8 mouse cellular contexts compared by ENCODE assay signal in genomic region chr6:42644912-42645549, GRCm38 (mm10). TPM values are rescaled to one million over a fixed set of nuclear protein-coding genes. Genes with fewer than 3 reads are reported as not detected.
DNase-seq lines count a peak whose midpoint lies in the region; ATAC-seq and TF ChIP-seq lines count a peak whose summit lies in the region.

Gene Tcaf2, minus strand, starts transcription at chr6:42645254.

- H3K4me3 ChIP-seq in ES-E14 (ENCODE audit: insufficient read depth in 1 of 2, low read depth in 1 of 2, low read length in 2 of 2, poor library complexity in 1 of 2, severe bottlenecking in 1 of 2): peak within 1 kb of the TSS; percentile 63 to 85
- H3K4me3 ChIP-seq in forebrain, embryonic 15.5 days: peak within 1 kb of the TSS; percentile 34
- peak within 1 kb of the TSS; percentile 27 for H3K4me3 ChIP-seq in liver, embryonic 15.5 days (replicated peaks)
- H3K4me3 ChIP-seq in neural tube, embryonic 14.5 days (ENCODE audit: low read depth, low read length): peak within 1 kb of the TSS; percentile 36

- H3K36me3 ChIP-seq in ES-E14 (ENCODE audit: control insufficient read depth, insufficient read depth, low read length, poor library complexity, severe bottlenecking): no peaks in the 10 kb centered on the region
- H3K36me3 ChIP-seq in forebrain, embryonic 15.5 days: no peaks in the 10 kb centered on the region
- H3K36me3 ChIP-seq in liver, embryonic 15.5 days (replicated peaks): no peaks in the 10 kb centered on the region
- H3K36me3 ChIP-seq in neural tube, embryonic 14.5 days (ENCODE audit: control insufficient read depth, insufficient read depth, low read length): no peaks in the 10 kb centered on the region

- no peaks in the 10 kb centered on the region for H3K4me1 ChIP-seq in ES-E14 (ENCODE audit: control insufficient read depth in 2 of 2, insufficient read depth in 2 of 2, low read length in 2 of 2, poor library complexity in 1 of 2)
- peaks cover 5% of the 10 kb centered on the region; the same call in 1 of the 2 replicates for H3K4me1 ChIP-seq in forebrain, embryonic 15.5 days
- 0 out of 2 replicates have a peak, but pooled peaks cover 5% of the 10 kb centered on the region for H3K4me1 ChIP-seq in liver, embryonic 15.5 days (replicated peaks)
- H3K4me1 ChIP-seq in neural tube, embryonic 14.5 days (ENCODE audit: control insufficient read depth, insufficient read depth, low read length): no peaks in the 10 kb centered on the region; the same call in 1 of the 2 replicates

- H3K4me2 ChIP-seq in forebrain, embryonic 15.5 days (replicated peaks): peak within 1 kb of the TSS; percentile 45
- H3K4me2 ChIP-seq in liver, embryonic 15.5 days: peak within 1 kb of the TSS; percentile 60
- H3K4me2 ChIP-seq in neural tube, embryonic 14.5 days (ENCODE audit: low read depth, low read length): peak within 1 kb of the TSS; percentile 56

- in situ Hi-C loops in ES-E14 (cut with MboI; ENCODE audit: low sequenced_read_pairs in 2 of 2, unreplicated experiment in 2 of 2): loop anchor here in 1 of 2 experiments (25.0 kb wide), 1 partner anchor 217 kb away; no protein-coding TSS in a partner anchor

- under 1% methylated on average over 23 of the region's 23 CpGs for WGBS in forebrain, embryonic 15.5 days
- WGBS in liver, embryonic 15.5 days (ENCODE audit: insufficient replicate concordance): under 1% methylated on average over 23 of the region's 23 CpGs
- 0% methylated on average over 23 of the region's 23 CpGs for WGBS in neural tube, embryonic 14.5 days

- H3K27ac ChIP-seq in ES-E14 (ENCODE audit: insufficient read depth, low read depth, low read length, poor library complexity, severe bottlenecking): no peak within 1 kb of the TSS
- no peak within 1 kb of the TSS for H3K27ac ChIP-seq in forebrain, embryonic 15.5 days (replicated peaks)
- no peak within 1 kb of the TSS for H3K27ac ChIP-seq in liver, embryonic 15.5 days (replicated peaks)
- H3K27ac ChIP-seq in neural tube, embryonic 14.5 days (ENCODE audit: low read depth, low read length): no peak within 1 kb of the TSS

- no peak within 1 kb of the TSS; the same call in 1 of the 2 replicates for H3K9ac ChIP-seq in ES-E14 (ENCODE audit: insufficient read depth, low read depth, low read length, poor library complexity, severe bottlenecking)
- H3K9ac ChIP-seq in forebrain, embryonic 15.5 days (replicated peaks): no peak within 1 kb of the TSS; the same call in 1 of the 2 replicates
- H3K9ac ChIP-seq in liver, embryonic 15.5 days: no peak within 1 kb of the TSS
- no peak within 1 kb of the TSS; the same call in 1 of the 2 replicates for H3K9ac ChIP-seq in neural tube, embryonic 14.5 days (replicated peaks; ENCODE audit: low read depth, low read length)

- DNase-seq in ES-E14 (ENCODE audit: low read depth, low spot score): peak; percentile 93
- peak; percentile 71 for DNase-seq in cerebellum, adult 11-12 months
- DNase-seq in heart, postnatal 10 days: peak; percentile 92
- peak; percentile 93 to 95 for DNase-seq in kidney, postnatal 4 days
- peak; percentile 81 for DNase-seq in testis, postnatal 14 days (ENCODE audit: low spot score)

- peak; percentile 97 for ATAC-seq in forebrain, embryonic 15.5 days (replicated peaks)
- ATAC-seq in liver, embryonic 15.5 days (ENCODE audit: insufficient read depth): peak; percentile 85
- ATAC-seq in neural tube, embryonic 14.5 days (ENCODE audit: low read depth): peak; percentile 99

- intact Hi-C loops in heart, postnatal 10 days (cut with DNase I): loop anchor here (2.0 to 5.0 kb wide), 2 partner anchors 48 to 418 kb away; no protein-coding TSS in a partner anchor

- no peaks in the 10 kb centered on the region for H3K9me3 ChIP-seq in ES-E14 (ENCODE audit: control insufficient read depth, insufficient read depth, low read depth, low read length)
- H3K9me3 ChIP-seq in forebrain, embryonic 15.5 days: no peaks in the 10 kb centered on the region
- H3K9me3 ChIP-seq in liver, embryonic 15.5 days (replicated peaks): no peaks in the 10 kb centered on the region
- no peaks in the 10 kb centered on the region for H3K9me3 ChIP-seq in neural tube, embryonic 14.5 days (ENCODE audit: control insufficient read depth, low read length)

- H3K27me3 ChIP-seq in forebrain, embryonic 15.5 days: no peaks in the 10 kb centered on the region
- H3K27me3 ChIP-seq in liver, embryonic 15.5 days: no peaks in the 10 kb centered on the region
- H3K27me3 ChIP-seq in neural tube, embryonic 14.5 days (ENCODE audit: control insufficient read depth, insufficient read depth, low read length): no peaks in the 10 kb centered on the region

TF ChIP-seq in ES-E14, 5 proteins besides CTCF, POLR2A, EP300 and RAD21:
- TF ChIP-seq HCFC1 (IDR thresholded peaks at IDR 0.05; ENCODE audit: borderline replicate concordance, insufficient read depth, low read length) (no peak), CHD2 (IDR thresholded peaks at IDR 0.05; ENCODE audit: low read depth, low read length) (no peak), ZNF384 (IDR thresholded peaks at IDR 0.05; ENCODE audit: low read depth, low read length) (no peak), MAFK (IDR thresholded peaks at IDR 0.05; ENCODE audit: insufficient read depth, low read depth, low read length) (no peak)

RNA-seq across cellular contexts. Expression of gene Tcaf2, which starts in this region (rescaled TPM):
- total RNA-seq in ES-E14 (2012; rRNA removed): 2.5 and 3.7 TPM in 2 replicates
- polyA plus RNA-seq in forebrain, embryonic 15.5 days (2015; fragmentation: Nextera tagmentation; extraction: Ambion mirVana): 1.3 and 1.7 TPM in 2 replicates
- total RNA-seq in heart, postnatal 10 days (2021): 1 to 10 TPM; 4.4 to 5.7 TPM
- polyA plus RNA-seq in liver, embryonic 15.5 days (2015; fragmentation: Nextera tagmentation; extraction: Ambion mirVana): 0.15 and 0.23 TPM in 2 replicates
- 0.78 and 0.91 TPM in 2 replicates for polyA plus RNA-seq in neural tube, embryonic 14.5 days (2014; fragmentation: Nextera tagmentation; extraction: Ambion mirVana)

Comparison
In these comparisons a context has a peak if more than half of its experiments do, and no peak if none do; other contexts are left out.
1. Peak in ATAC-seq, H3K4me3 ChIP-seq and H3K4me2 ChIP-seq in liver, embryonic 15.5 days; RNA of the gene not detected or under 1 TPM.
2. Peak in ATAC-seq, H3K4me3 ChIP-seq and H3K4me2 ChIP-seq in neural tube, embryonic 14.5 days; RNA of the gene not detected or under 1 TPM.